Mouse (Mus musculus) embryonic fibroblast, embryonic 13.5 days (primary cell): ENCODE results near the gene Cage1. TPM values are rescaled to one million over a fixed set of nuclear protein-coding genes. Genes with fewer than 3 reads are reported as not detected.
A peak's percentile ranks its signal among the peaks of the same experiment; 100 is the strongest.

Source experiments
- H3K27ac ChIP-seq: 2 replicates; pipeline ENCODE4 v1.5.1; 2012; ENCODE audit warnings: low read length, control low read depth, inconsistent platforms; ENCODE audit not compliant: insufficient read depth
- H3K4me1 ChIP-seq: 2 replicates; pipeline ENCODE4 v1.6.1; 2011; ENCODE audit warnings: low read length; ENCODE audit not compliant: control insufficient read depth, insufficient read depth
- H3K4me3 ChIP-seq: 2 replicates; pipeline ENCODE4 v1.5.1; 2011; ENCODE audit warnings: mild to moderate bottlenecking, control low read depth, low read length; ENCODE audit not compliant: insufficient read depth
- CTCF ChIP-seq: IDR thresholded peaks from 2 replicates; pipeline ENCODE4 v1.5.1; 2011; ENCODE audit warnings: mild to moderate bottlenecking, control low read depth, low read length, moderate library complexity, borderline replicate concordance; ENCODE audit not compliant: insufficient read depth
- POLR2A ChIP-seq: IDR thresholded peaks from 2 replicates; pipeline ENCODE4 v1.6.1; 2011; ENCODE audit warnings: low read depth, mild to moderate bottlenecking, control low read depth, low read length, moderate library complexity
- polyA plus RNA-seq: library from polyadenylated mRNA; stranded (reverse); fragments of >200 nt; gene quantifications from 2 replicates; pipeline ENCODE4 v1.2.4, GENCODE M21; 2011; ENCODE audit warnings: low read depth; ENCODE audit not compliant: missing spikeins, insufficient read length

Cage1 gene
- polyA plus RNA-seq, 1 experiment: 1.4 TPM

DNA sequence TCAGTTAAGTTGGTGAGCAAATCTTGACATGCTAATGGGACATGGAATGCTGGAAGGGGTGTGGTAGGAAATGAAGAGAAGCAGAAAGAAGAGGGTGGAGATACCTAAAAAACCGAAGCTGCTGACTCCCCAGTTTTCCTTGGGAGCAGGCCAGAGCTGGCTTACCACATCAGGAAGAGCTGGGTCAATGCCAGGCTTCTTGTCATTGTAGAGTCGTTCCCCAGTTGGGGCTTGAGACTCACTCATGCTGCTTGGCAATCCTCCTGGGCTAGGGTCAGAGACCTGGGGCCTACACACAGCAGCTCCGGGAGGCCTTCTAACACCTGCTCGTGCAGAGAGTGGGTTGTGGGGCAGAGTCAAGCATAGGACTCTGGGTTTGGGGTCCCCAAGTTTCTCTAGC lies 34.1 kb upstream of the Cage1 start:
- TF ChIP-seq POLR2A: no peak
- no peak for TF ChIP-seq CTCF
- Histone ChIP-seq H3K4me1 (no peaks in the 10 kb centered on the region; the same call in 1 of the 2 replicates), H3K27ac (no peak overlapping the region), H3K4me3 (no peak overlapping the region)

DNA sequence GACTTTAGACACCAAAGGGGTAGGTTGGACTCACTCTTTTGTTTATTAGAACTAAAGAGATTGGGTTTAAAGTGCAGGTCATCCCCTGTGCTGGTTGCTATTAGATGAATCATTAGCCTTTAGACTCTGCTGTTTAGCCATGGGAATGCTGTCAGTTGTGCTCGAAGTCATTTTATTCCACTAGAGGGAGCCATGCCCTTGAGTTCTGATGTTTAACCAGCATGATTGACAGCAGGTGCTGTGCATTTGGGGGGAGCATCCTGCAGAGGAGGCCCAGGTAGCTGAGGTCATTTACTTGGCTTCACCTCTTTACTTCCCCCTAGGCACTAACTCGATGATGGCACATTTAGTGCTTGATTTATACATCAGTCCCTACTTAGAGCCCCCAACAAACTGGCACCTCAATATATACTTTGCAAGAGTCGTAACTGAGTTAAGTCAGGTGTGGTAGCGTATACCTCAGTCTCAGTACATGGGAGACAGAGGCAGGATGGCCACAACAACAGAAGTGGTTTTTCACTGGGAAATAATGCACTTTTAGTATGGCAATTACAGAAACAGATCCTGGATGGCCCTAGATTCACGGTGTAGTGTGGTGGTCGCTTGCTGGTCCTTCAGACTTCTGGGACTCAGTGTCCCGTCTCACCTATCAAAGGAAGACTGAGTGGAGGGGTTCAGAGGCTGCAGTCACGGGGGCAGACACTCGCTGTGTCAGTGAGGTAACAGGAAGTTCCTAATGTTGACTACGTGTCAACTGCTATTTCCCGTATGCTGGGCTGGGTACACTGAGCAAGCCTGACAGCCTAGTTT lies 28.2 kb upstream of the Cage1 start:
- TF ChIP-seq CTCF (peak; percentile 24; the same call in 1 of the 2 replicates), POLR2A (no peak)
- no peak overlapping the region for H3K27ac ChIP-seq
- H3K4me1 ChIP-seq: no peaks in the 10 kb centered on the region
- no peak overlapping the region for H3K4me3 ChIP-seq

DNA sequence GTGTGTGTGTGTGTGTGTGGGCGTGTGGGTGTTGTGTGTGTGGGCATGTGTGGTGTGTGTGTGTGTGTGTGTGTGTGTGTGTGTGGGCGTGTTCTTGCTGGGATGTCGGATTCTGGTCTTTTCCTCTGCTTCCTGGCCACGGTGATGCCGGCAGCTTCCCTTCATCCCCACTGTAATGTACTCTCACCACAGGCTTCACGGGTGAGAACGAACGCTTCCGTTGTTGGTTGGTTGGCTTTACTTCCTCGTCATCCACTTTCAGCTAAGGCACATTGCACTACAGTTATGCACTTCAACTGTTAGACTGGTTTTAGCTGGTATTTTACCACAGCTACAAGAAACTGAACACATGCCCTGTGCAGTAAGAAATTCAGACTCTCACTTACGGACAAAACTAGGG lies 25.8 kb upstream of the Cage1 start:
- TF ChIP-seq CTCF (no peak), POLR2A (no peak)
- H3K4me3 ChIP-seq: no peak overlapping the region
- H3K4me1 ChIP-seq: no peaks in the 10 kb centered on the region
- no peak overlapping the region for H3K27ac ChIP-seq

DNA sequence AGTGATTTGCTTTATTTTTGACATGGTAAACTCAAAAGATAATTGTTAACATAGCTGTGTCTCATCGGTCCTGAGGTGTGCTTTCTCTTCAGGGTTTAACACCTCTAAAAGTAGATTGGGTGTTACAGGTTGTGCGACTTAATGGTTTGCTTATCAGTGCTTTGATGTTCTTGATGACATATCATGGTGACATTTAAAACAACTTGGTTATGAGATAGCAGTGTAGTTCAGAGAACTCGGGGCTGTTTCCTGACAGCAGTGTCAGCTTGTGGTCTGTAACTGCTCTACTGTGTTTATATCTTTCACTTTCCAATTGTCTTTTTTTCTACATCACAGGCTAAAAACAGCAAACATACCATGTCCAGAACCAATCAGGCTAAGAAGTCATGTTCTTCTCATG lies 13.0 kb upstream of the Cage1 start:
- Histone ChIP-seq H3K4me3 (no peak overlapping the region), H3K4me1 (no peaks in the 10 kb centered on the region), H3K27ac (no peak overlapping the region)
- TF ChIP-seq CTCF (no peak), POLR2A (no peak)

DNA sequence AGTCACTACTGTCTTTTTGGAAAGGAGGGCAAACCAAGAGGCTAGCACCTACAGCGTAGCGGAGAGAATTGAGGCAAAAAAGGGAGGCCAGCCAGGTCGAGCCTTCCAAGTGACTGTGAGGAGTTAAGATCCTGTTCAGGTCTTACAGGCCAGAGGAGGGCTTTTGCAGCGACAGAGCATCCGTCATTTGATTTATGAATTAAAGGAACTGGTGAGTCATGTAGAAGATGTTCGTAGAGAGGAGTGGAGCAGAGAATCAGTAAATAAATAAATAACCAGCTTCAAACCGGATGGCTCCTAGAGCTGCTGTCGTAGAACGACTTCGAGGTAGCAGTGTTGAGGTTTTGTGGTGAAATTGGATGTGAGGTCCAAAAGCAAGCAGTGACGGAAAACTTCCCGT lies 942 bp upstream of the Cage1 start:
- Histone ChIP-seq H3K4me1 (peaks cover 3% of the 10 kb centered on the region), H3K27ac (no peak overlapping the region), H3K4me3 (peak overlapping the region; percentile 85)
- TF ChIP-seq CTCF (no peak), POLR2A (no peak)

DNA sequence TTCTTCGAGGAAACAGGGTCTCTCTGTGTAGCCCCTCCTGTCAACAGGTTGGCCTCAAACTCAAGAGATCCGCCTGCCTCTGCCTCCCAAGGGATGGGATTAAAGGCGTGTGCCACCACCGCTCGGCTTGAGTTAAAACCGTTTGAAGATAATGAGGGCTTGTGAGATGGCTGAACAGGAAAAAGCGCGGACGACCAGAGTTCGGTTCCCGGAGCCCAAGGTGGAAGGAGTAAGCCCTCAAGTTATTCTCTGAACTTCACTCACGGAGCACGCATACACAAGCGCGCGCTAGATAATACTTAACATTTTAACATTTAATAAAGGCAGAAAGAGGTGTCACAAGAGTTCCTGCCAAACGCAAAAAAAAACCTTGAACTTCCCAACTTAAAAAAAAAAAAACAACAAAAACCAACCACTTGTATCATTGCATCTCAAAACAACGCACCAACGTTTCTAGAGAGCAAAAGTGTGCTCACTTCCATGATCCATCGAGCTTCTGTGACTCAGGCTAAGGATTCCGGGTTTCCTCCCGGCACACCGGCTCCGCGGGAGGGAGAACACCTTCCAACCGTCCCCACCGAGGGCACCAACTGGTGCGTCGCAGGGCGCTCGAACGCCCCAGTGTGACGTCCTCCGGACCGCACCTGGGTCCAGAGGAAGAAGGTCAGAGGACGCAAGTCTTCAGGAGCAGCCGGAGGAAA lies 376 bp downstream of the Cage1 start, which contains the start of gene Riok1:
Riok1 (plus strand) TSS at position 653 of the 701 bp plus-strand sequence.
- TF ChIP-seq CTCF (no peak), POLR2A (no peak)
- Histone ChIP-seq H3K4me1 (peaks cover 3% of the 10 kb centered on the region), H3K4me3 (peak within 1 kb of the TSS; percentile 85), H3K27ac (peak within 1 kb of the TSS; percentile 56)

DNA sequence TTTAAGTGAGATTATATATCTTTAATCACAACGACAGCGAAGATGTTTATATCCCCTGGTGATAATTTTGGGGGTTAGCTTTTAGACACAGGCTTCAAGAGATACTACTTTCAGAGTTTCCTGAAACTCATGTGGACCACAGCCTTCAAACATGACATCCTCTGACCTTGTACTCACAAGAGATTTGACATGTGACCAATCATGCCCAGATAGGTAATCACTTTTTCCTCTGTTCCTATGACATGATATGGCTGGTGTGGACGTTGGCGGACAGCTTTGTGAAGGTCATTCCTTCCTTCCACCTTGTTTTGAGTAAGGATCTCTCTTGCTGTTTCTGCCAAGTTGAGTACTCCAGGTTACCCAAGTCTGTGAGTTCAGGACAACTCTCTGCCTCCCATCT lies 8.5 kb downstream of the Cage1 start:
- Histone ChIP-seq H3K4me1 (no peaks in the 10 kb centered on the region), H3K27ac (no peak overlapping the region), H3K4me3 (no peak overlapping the region)
- no peak for TF ChIP-seq CTCF
- TF ChIP-seq POLR2A: no peak

DNA sequence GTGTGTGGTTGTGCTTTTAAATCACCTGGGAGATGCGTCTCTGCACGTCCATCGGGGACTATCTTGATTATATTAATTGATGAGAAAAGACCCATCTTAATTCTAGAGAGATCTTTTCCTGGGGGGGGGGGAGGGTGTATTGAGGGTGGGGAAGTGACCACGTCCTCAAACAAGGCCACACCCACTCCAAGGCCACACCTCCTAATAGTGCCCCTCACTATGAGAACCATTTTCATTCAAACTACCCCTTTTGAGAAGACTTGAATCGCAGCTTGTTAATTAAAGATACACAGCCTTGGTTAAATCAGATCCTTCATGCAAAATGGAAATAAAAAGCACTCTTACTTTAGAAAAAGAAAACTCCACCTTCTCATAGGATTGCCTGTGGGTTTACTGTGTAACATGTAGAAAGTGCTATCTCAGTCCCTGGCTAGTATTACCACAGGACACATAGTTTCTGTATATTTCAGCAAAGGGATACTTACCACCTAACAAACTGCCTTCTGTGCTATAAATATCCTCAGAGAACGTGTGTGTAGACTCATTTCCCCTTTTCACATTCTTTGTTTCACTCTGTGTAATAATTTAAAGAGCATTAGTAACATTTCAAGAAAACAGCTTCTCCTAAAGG lies 9.1 kb downstream of the Cage1 start:
- H3K4me3 ChIP-seq: no peak overlapping the region
- no peaks in the 10 kb centered on the region for H3K4me1 ChIP-seq
- H3K27ac ChIP-seq: no peak overlapping the region
- TF ChIP-seq POLR2A (no peak), CTCF (no peak)

DNA sequence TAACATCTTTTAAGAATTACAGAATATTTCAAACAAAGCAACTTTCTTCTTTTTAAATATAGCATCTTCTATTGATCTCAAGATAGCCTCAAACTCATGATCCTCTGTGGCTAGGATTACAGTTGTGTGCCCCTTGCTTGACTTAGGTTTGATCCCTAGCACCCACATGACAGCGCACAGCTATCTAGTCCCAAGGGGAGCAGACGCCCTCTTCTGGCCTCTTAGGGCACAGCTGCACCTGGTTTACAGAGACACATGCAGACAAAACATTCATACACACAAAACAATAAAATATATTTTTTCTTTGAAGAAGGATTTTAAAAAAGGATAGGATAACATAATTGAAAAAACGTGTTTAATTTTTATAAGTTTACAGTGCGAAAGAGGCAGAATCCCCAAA lies 11.0 kb downstream of the Cage1 start:
- Histone ChIP-seq H3K4me1 (no peaks in the 10 kb centered on the region), H3K4me3 (no peak overlapping the region), H3K27ac (no peak overlapping the region)
- TF ChIP-seq CTCF: 0 out of 2 replicates have a peak, but pooled peaks have one; percentile 10
- no peak for TF ChIP-seq POLR2A
